Mouse (Mus musculus) lung, embryonic 16.5 days (tissue): ENCODE measurements at regions not wholly inside any gene's neighbourhood (a gene's known extent, or its start where the extent isn't known, plus 50 kb on each side); places are given as distances from the start of the nearest gene placed in this dataset.

Experiments
- ATAC-seq: fragments of 200-750 bp; cut with Nextera tagmentation; 2 replicates; pipeline ENCODE4 v1.8.0; 2017; ENCODE audit warnings: low read depth, mild to moderate bottlenecking, moderate library complexity
- H3K27ac ChIP-seq: fragments of 300-500 bp; sonication (generic); 2 replicates; pipeline ENCODE4 v1.5.1; 2014; ENCODE audit warnings: mild to moderate bottlenecking, control low read depth, low read length
- H3K27me3 ChIP-seq: fragments of 300-500 bp; sonication (generic); 2 replicates; pipeline ENCODE4 v1.6.1; 2014; ENCODE audit warnings: low read depth, low read length, mixed read lengths; ENCODE audit not compliant: control insufficient read depth, insufficient read depth
- H3K36me3 ChIP-seq: fragments of 300-500 bp; sonication (generic); 2 replicates; pipeline ENCODE4 v1.6.1; 2014; ENCODE audit warnings: low read length; ENCODE audit not compliant: control insufficient read depth, insufficient read depth
- H3K4me1 ChIP-seq: fragments of 300-500 bp; sonication (generic); replicated peaks from 2 replicates; pipeline ENCODE4 v1.6.1; 2014; ENCODE audit warnings: low read length, mixed read lengths; ENCODE audit not compliant: control insufficient read depth, insufficient read depth
- H3K4me2 ChIP-seq: fragments of 300-500 bp; sonication (generic); 2 replicates; pipeline ENCODE4 v1.6.1; 2014; ENCODE audit warnings: low read depth, low read length, control low read depth
- H3K4me3 ChIP-seq: fragments of 300-500 bp; sonication (generic); 2 replicates; pipeline ENCODE4 v1.5.1; 2014; ENCODE audit warnings: mild to moderate bottlenecking, low read length, control low read depth
- H3K9ac ChIP-seq: fragments of 300-500 bp; sonication (generic); 2 replicates; pipeline ENCODE4 v1.6.1; 2014; ENCODE audit warnings: low read length, control low read depth
- H3K9me3 ChIP-seq: fragments of 300-500 bp; sonication (generic); 2 replicates; pipeline ENCODE4 v1.6.1; 2016; ENCODE audit warnings: low read length; ENCODE audit not compliant: control insufficient read depth
- WGBS: fragments of 180-500 bp; shearing (Covaris S2); extraction: QIAGEN DNeasy Blood & Tissue Kit; methylation state at CpG from one replicate; pipeline ENCODE4 v1.1.7; 2014; 5-methylcytosine and 5-hydroxymethylcytosine counted together

GRCm38 (mm10) chr10:37219381-37219780 is 80.7 kb upstream of the Marcks start:
- Histone ChIP-seq H3K27ac (no peak overlapping the region), H3K4me3 (no peak overlapping the region), H3K27me3 (no peaks in the 10 kb centered on the region), H3K4me2 (no peak overlapping the region), H3K9me3 (no peaks in the 10 kb centered on the region), H3K36me3 (no peaks in the 10 kb centered on the region), H3K9ac (no peak overlapping the region), H3K4me1 (peaks cover 6% of the 10 kb centered on the region)
- no peak for ATAC-seq
- WGBS, result 83% methylated on average over 1 of the region's 1 CpGs

GRCm38 (mm10) chr10:37214656-37215055 is 75.9 kb upstream of the Marcks start:
- H3K27me3 ChIP-seq, result no peaks in the 10 kb centered on the region
- H3K36me3 ChIP-seq, result no peaks in the 10 kb centered on the region
- ATAC-seq, result no peak
- H3K4me2 ChIP-seq, result no peak overlapping the region
- no peaks in the 10 kb centered on the region for H3K9me3 ChIP-seq
- 62% methylated on average over 5 of the region's 5 CpGs for WGBS
- no peak overlapping the region for H3K4me3 ChIP-seq
- H3K27ac ChIP-seq, result no peak overlapping the region
- H3K9ac ChIP-seq, result no peak overlapping the region
- no peaks in the 10 kb centered on the region for H3K4me1 ChIP-seq

GRCm38 (mm10) chr10:37212350-37213035 is 73.8 kb upstream of the Marcks start:
- H3K36me3 ChIP-seq, result no peaks in the 10 kb centered on the region
- no peak overlapping the region for H3K9ac ChIP-seq
- no peak for ATAC-seq
- H3K4me3 ChIP-seq, result no peak overlapping the region
- H3K27ac ChIP-seq, result no peak overlapping the region
- H3K4me2 ChIP-seq, result no peak overlapping the region
- no peaks in the 10 kb centered on the region for H3K4me1 ChIP-seq
- no peaks in the 10 kb centered on the region for H3K9me3 ChIP-seq
- H3K27me3 ChIP-seq, result no peaks in the 10 kb centered on the region
- 46% methylated on average over 1 of the region's 1 CpGs for WGBS

GRCm38 (mm10) chr10:37211305-37211704 is 72.6 kb upstream of the Marcks start:
- 75% methylated on average over 3 of the region's 3 CpGs for WGBS

GRCm38 (mm10) chr10:37210223-37210622 is 71.5 kb upstream of the Marcks start:
- no peak overlapping the region for H3K9ac ChIP-seq
- ATAC-seq, result no peak
- H3K4me3 ChIP-seq, result no peak overlapping the region
- H3K27me3 ChIP-seq, result no peaks in the 10 kb centered on the region
- H3K9me3 ChIP-seq, result no peaks in the 10 kb centered on the region
- no peak overlapping the region for H3K27ac ChIP-seq
- H3K36me3 ChIP-seq, result no peaks in the 10 kb centered on the region
- no peak overlapping the region for H3K4me2 ChIP-seq
- no peaks in the 10 kb centered on the region for H3K4me1 ChIP-seq
- 90% methylated on average over 1 of the region's 1 CpGs for WGBS

More at GRCm38 (mm10) chr10:37211305-37211704, 72.6 kb upstream of the Marcks start:
- no peak overlapping the region for H3K4me2 ChIP-seq
- H3K9ac ChIP-seq, result no peak overlapping the region
- no peak overlapping the region for H3K27ac ChIP-seq
- H3K9me3 ChIP-seq, result no peaks in the 10 kb centered on the region
- H3K36me3 ChIP-seq, result no peaks in the 10 kb centered on the region
- no peak for ATAC-seq
- no peaks in the 10 kb centered on the region for H3K4me1 ChIP-seq
- H3K27me3 ChIP-seq, result no peaks in the 10 kb centered on the region
- no peak overlapping the region for H3K4me3 ChIP-seq

- H3K4me2 ChIP-seq, result no peak overlapping the region
- H3K27me3 ChIP-seq, result no peaks in the 10 kb centered on the region
- no peak overlapping the region for H3K9ac ChIP-seq
- H3K4me1 ChIP-seq, result no peaks in the 10 kb centered on the region
- H3K9me3 ChIP-seq, result no peaks in the 10 kb centered on the region
- no peaks in the 10 kb centered on the region for H3K36me3 ChIP-seq
- no peak overlapping the region for H3K4me3 ChIP-seq
- 85% methylated on average over 1 of the region's 1 CpGs for WGBS
- H3K27ac ChIP-seq, result no peak overlapping the region
- ATAC-seq, result no peak
Measured at GRCm38 (mm10) chr10:37206986-37207385, 68.3 kb upstream of the Marcks start.

- Histone ChIP-seq H3K27me3 (no peaks in the 10 kb centered on the region), H3K4me1 (no peaks in the 10 kb centered on the region), H3K4me3 (no peak overlapping the region), H3K4me2 (no peak overlapping the region), H3K36me3 (no peaks in the 10 kb centered on the region), H3K9ac (no peak overlapping the region), H3K27ac (no peak overlapping the region), H3K9me3 (no peaks in the 10 kb centered on the region)
- no peak for ATAC-seq
- WGBS, result 58% methylated on average over 4 of the region's 4 CpGs
Measured at GRCm38 (mm10) chr10:37206546-37206945, 67.8 kb upstream of the Marcks start.

GRCm38 (mm10) chr10:37203709-37204108 is 65.0 kb upstream of the Marcks start:
- no peak overlapping the region for H3K4me2 ChIP-seq
- H3K27me3 ChIP-seq, result no peaks in the 10 kb centered on the region
- no peaks in the 10 kb centered on the region for H3K4me1 ChIP-seq
- H3K9ac ChIP-seq, result no peak overlapping the region
- H3K36me3 ChIP-seq, result no peaks in the 10 kb centered on the region
- WGBS, result 89% methylated on average over 1 of the region's 1 CpGs
- no peak for ATAC-seq
- no peak overlapping the region for H3K27ac ChIP-seq
- H3K9me3 ChIP-seq, result no peaks in the 10 kb centered on the region
- H3K4me3 ChIP-seq, result no peak overlapping the region

- no peak overlapping the region for H3K27ac ChIP-seq
- H3K9ac ChIP-seq, result no peak overlapping the region
- ATAC-seq, result no peak
- no peaks in the 10 kb centered on the region for H3K36me3 ChIP-seq
- 90% methylated on average over 13 of the region's 13 CpGs for WGBS
- H3K4me3 ChIP-seq, result no peak overlapping the region
- H3K27me3 ChIP-seq, result no peaks in the 10 kb centered on the region
- no peak overlapping the region for H3K4me2 ChIP-seq
- H3K9me3 ChIP-seq, result no peaks in the 10 kb centered on the region
- H3K4me1 ChIP-seq, result no peaks in the 10 kb centered on the region
Measured at GRCm38 (mm10) chr10:37194798-37195453, 56.2 kb upstream of the Marcks start.
